Mouse (Mus musculus) MEL (cell line): ENCODE measurements around the gene Spata17.

Experiments
- CHD2 ChIP-seq: IDR thresholded peaks from 2 replicates; pipeline ENCODE4 v1.6.1; 2011; ENCODE audit warnings: low read length, improper control_type of control experiment
- CTCF ChIP-seq, 3 experiments: IDR thresholded peaks in 2 of 3; conservative IDR thresholded peaks in 1 of 3; 2 replicates each; pipeline ENCODE4 v1.5.1; 2011 to 2012; ENCODE audit warnings: low read length in 3 of 3, low read depth in 2 of 3, mild to moderate bottlenecking in 2 of 3, improper control_type of control experiment in 1 of 3, inconsistent platforms in 1 of 3, mixed read lengths in 1 of 3, moderate library complexity in 1 of 3; ENCODE audit not compliant: control insufficient read depth in 1 of 3, insufficient read depth in 1 of 3, poor library complexity in 1 of 3, severe bottlenecking in 1 of 3
- ELF1 ChIP-seq: IDR thresholded peaks from 2 replicates; pipeline ENCODE4 v1.6.1; 2014; ENCODE audit warnings: low read depth, mild to moderate bottlenecking, inconsistent platforms, low read length, improper control_type of control experiment, moderate library complexity
- GATA1 ChIP-seq: IDR thresholded peaks from 2 replicates; pipeline ENCODE4 v1.6.1; 2011; ENCODE audit warnings: low read depth, low read length, improper control_type of control experiment
- MAZ ChIP-seq: IDR thresholded peaks from 2 replicates; pipeline ENCODE4 v1.6.1; 2012; ENCODE audit warnings: low read depth, mild to moderate bottlenecking, inconsistent platforms, low read length, improper control_type of control experiment
- MEF2A ChIP-seq: IDR thresholded peaks from 2 replicates; pipeline ENCODE4 v1.6.1; 2014; ENCODE audit warnings: low read depth, mild to moderate bottlenecking, inconsistent platforms, low read length, improper control_type of control experiment; ENCODE audit not compliant: poor library complexity, insufficient replicate concordance, severe bottlenecking; ENCODE audit errors: extremely low read depth
- MYB ChIP-seq: IDR thresholded peaks from 2 replicates; pipeline ENCODE4 v1.6.1; 2011; ENCODE audit warnings: mild to moderate bottlenecking, low read depth, low read length, improper control_type of control experiment
- NRF1 ChIP-seq: IDR thresholded peaks from 2 replicates; pipeline ENCODE4 v1.6.1; 2014; ENCODE audit warnings: low read depth, mild to moderate bottlenecking, inconsistent platforms, low read length, improper control_type of control experiment, moderate library complexity; ENCODE audit not compliant: poor library complexity, insufficient read depth, severe bottlenecking
- POLR2A ChIP-seq, 2 experiments: IDR thresholded peaks; 2 replicates each; pipeline ENCODE4 v1.6.1; 2011 to 2012; ENCODE audit warnings: low read length in 2 of 2, mild to moderate bottlenecking in 2 of 2, control low read depth in 1 of 2, improper control_type of control experiment in 1 of 2, low read depth in 1 of 2, moderate library complexity in 1 of 2; ENCODE audit not compliant: control insufficient read depth in 1 of 2, insufficient read depth in 1 of 2, poor library complexity in 1 of 2
- SIN3A ChIP-seq: IDR thresholded peaks from 2 replicates; pipeline ENCODE4 v1.6.1; 2012; ENCODE audit warnings: low read length, improper control_type of control experiment, inconsistent platforms
- SMC3 ChIP-seq: IDR thresholded peaks from 2 replicates; pipeline ENCODE4 v1.6.1; 2011; ENCODE audit warnings: low read depth, low read length, improper control_type of control experiment
- TCF12 ChIP-seq: IDR thresholded peaks from 2 replicates; pipeline ENCODE4 v1.6.1; 2014; ENCODE audit warnings: low read depth, mild to moderate bottlenecking, inconsistent platforms, low read length, improper control_type of control experiment, moderate library complexity
- USF1 ChIP-seq: IDR thresholded peaks from 2 replicates; pipeline ENCODE4 v1.6.1; 2014; ENCODE audit warnings: low read depth, mild to moderate bottlenecking, inconsistent platforms, low read length, improper control_type of control experiment, moderate library complexity
- ZMIZ1 ChIP-seq: IDR thresholded peaks from 2 replicates; pipeline ENCODE4 v1.6.1; 2012; ENCODE audit warnings: low read depth, mild to moderate bottlenecking, inconsistent platforms, low read length, improper control_type of control experiment, moderate library complexity

GRCm38 (mm10) chr1:187077352-187077751, 137.9 kb downstream of the Spata17 start:
- TF ChIP-seq POLR2A (IDR thresholded peaks at IDR 0.05; ENCODE audit: control insufficient read depth in 1 of 2, insufficient read depth in 1 of 2, low read depth in 1 of 2, low read length in 2 of 2, poor library complexity in 1 of 2) = no peak
- TF ChIP-seq USF1 = no peak
- TF ChIP-seq CTCF (IDR thresholded peaks at IDR 0.05 in 2 of 3, conservative IDR thresholded peaks at IDR 0.05 in 1 of 3; ENCODE audit: control insufficient read depth in 1 of 3, insufficient read depth in 1 of 3, low read depth in 2 of 3, low read length in 3 of 3, poor library complexity in 1 of 3, severe bottlenecking in 1 of 3) = no peak
- TF ChIP-seq TCF12 = no peak
- no peak for TF ChIP-seq SIN3A
- TF ChIP-seq GATA1 = no peak
- no peak for TF ChIP-seq ELF1
- TF ChIP-seq MEF2A = no peak
- TF ChIP-seq MYB = no peak
- no peak for TF ChIP-seq ZMIZ1
- no peak for TF ChIP-seq MAZ
- no peak for TF ChIP-seq CHD2
- no peak for TF ChIP-seq SMC3
- TF ChIP-seq NRF1 = no peak
